Mouse (Mus musculus): ENCODE data around the gene Gm10642. TPM values are rescaled to one million over a fixed set of nuclear protein-coding genes. Genes with fewer than 3 reads are reported as not detected.

Gene Gm10642
- 1.0 and 1.4 TPM in 2 replicates for polyA plus RNA-seq (2015; fragmentation: Nextera tagmentation; extraction: Ambion mirVana)

GRCm38 (mm10) chr9:70656130-70657007 is at the start of gene Gm10642:
TSS of gene Gm10642 (plus strand) at chr9:70656251.

GRCm38 (mm10) chr9:70657013-70657967 is 1.2 kb downstream of the Gm10642 start, which contains the start of gene Mindy2:
TSS of gene Mindy2 (minus strand) at chr9:70657174.

GRCm38 (mm10) chr9:70678682-70679131 is 22.7 kb downstream of the Gm10642 start, which contains the start of gene Adam10:
TSS of gene Adam10 (plus strand) at chr9:70678997.

Other genes with a start within 250 kb of the Gm10642 start
- 47.1 and 62.9 TPM in 2 replicates for gene Ccnb2, start 234.7 kb upstream of the Gm10642 start, polyA plus RNA-seq (2015; fragmentation: Nextera tagmentation; extraction: Ambion mirVana)
- 12.7 and 17.6 TPM in 2 replicates for gene Rnf111, start 152.5 kb upstream of the Gm10642 start, polyA plus RNA-seq (2015; fragmentation: Nextera tagmentation; extraction: Ambion mirVana)
- 18.1 and 26.7 TPM in 2 replicates for gene Sltm, start 113.5 kb upstream of the Gm10642 start, polyA plus RNA-seq (2015; fragmentation: Nextera tagmentation; extraction: Ambion mirVana)
- 13.0 and 14.1 TPM in 2 replicates for gene Mindy2, start 923 bp downstream of the Gm10642 start, polyA plus RNA-seq (2015; fragmentation: Nextera tagmentation; extraction: Ambion mirVana)
- 37.5 and 41.8 TPM in 2 replicates for gene Adam10, start 22.7 kb downstream of the Gm10642 start, polyA plus RNA-seq (2015; fragmentation: Nextera tagmentation; extraction: Ambion mirVana)